10 mouse cellular contexts compared by ENCODE assay signal in the genomic region with DNA sequence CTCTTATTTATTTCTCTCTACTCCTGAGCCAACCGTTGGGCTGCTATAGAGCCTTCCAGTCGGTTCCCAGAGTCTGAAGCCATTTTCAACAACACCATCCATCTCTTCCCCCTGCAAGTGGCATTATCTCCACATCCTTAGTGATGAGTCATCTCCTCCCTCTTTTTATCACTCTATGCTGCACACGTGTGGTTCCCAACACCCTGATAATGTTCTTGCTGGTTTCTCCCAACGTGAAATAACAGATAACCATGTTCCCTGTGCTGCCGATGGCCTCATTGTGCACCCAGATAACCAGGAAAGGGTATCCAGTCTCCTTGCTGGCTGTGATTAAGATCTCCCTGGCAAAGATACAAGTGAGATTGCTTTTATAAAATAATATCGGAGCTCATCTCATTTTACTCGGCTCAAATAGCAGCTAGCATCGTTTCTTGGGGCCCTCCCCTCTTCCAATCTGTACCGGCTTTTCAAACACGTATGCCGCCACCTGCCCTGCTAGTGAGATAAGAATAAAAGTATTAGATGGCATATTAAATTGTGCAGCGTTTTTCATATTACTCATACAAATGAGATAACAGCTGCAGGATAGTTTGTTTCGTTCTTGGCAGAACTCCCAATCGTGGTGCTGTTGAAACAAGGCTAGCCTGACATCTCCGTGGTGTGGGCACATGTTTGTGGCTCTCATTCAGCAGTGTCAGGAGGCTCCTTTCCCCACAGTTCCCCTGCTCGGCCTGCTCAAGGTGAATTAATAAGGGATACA.
DNase-seq lines count a peak whose midpoint lies in the region; ATAC-seq and TF ChIP-seq lines count a peak whose summit lies in the region.
"Had no signal": no experiment of that assay in that cellular context is flagged by ENCODE, and none has a peak within 500 bp of the region (broad histone marks: within the 10 kb centered on the region; RNA-seq: fewer than 3 reads in every experiment).

No protein-coding gene starts in this region.

- H3K9ac ChIP-seq in midbrain, postnatal 0 days (replicated peaks; ENCODE audit: low read length, poor library complexity, severe bottlenecking): no peak overlapping the region

- no peak for ATAC-seq in midbrain, postnatal 0 days (ENCODE audit: low FRiP score)
- ATAC-seq: intestine, embryonic 16.5 days had no signal

- no peaks in the 10 kb centered on the region for H3K4me1 ChIP-seq in midbrain, postnatal 0 days (ENCODE audit: insufficient read depth, low read length)

- no peaks in the 10 kb centered on the region for H3K36me3 ChIP-seq in midbrain, postnatal 0 days (ENCODE audit: insufficient read depth, low read length)

- H3K27me3 ChIP-seq in midbrain, postnatal 0 days (ENCODE audit: insufficient read depth, low read length): no peaks in the 10 kb centered on the region

- no peak overlapping the region for H3K4me2 ChIP-seq in midbrain, postnatal 0 days (ENCODE audit: low read depth, low read length, poor library complexity, severe bottlenecking)

- intact Hi-C loops in heart, postnatal 36 days (cut with DNase I): no loop called here

- DNase-seq in cerebellum, postnatal 14 days: peak; percentile 11 to 12
- no peak for DNase-seq in cerebellum, adult 18-20 months
- DNase-seq in lung, postnatal 10 days: peak; percentile 33
- no peak for DNase-seq in lung, postnatal 4 days
- peak; percentile 25 to 56 for DNase-seq in layer of hippocampus, adult 8-10 months (ENCODE audit: low spot score in 2 of 2)
- peak; percentile 8 for DNase-seq in midbrain, postnatal 0 days (ENCODE audit: low spot score)
- no peak for DNase-seq in heart, postnatal 36 days
- no peak for DNase-seq in thymus, postnatal 4 days
- DNase-seq: heart, adult 2 months had no signal

- H3K9me3 ChIP-seq in midbrain, postnatal 0 days (ENCODE audit: low read length): no peaks in the 10 kb centered on the region

- TF ChIP-seq CTCF in midbrain, postnatal 0 days (IDR thresholded peaks at IDR 0.05): no peak

- H3K27ac ChIP-seq in midbrain, postnatal 0 days (ENCODE audit: low read depth, low read length): no peak overlapping the region
- H3K27ac ChIP-seq: heart, adult 2 months had no signal

- 56% methylated on average over 16 of the region's 16 CpGs for WGBS in midbrain, postnatal 0 days

- H3K4me3 ChIP-seq in midbrain, postnatal 0 days (ENCODE audit: low read depth, low read length): no peak overlapping the region
- H3K4me3 ChIP-seq: heart, adult 2 months had no signal

Comparison
In these comparisons a context has a peak if more than half of its experiments do, and no peak if none do; other contexts are left out.
1. DNase-seq: peak in cerebellum, postnatal 14 days (2 of 2), lung, postnatal 10 days (single experiment), layer of hippocampus, adult 8-10 months (2 of 2) and midbrain, postnatal 0 days (single experiment); none in cerebellum, adult 18-20 months (0 of 2), lung, postnatal 4 days (0 of 2), heart, postnatal 36 days (0 of 2) and thymus, postnatal 4 days (single experiment).